Mouse (Mus musculus) spleen, adult 10 weeks (tissue): ENCODE results near the gene Ghitm. TPM values are rescaled to one million over a fixed set of nuclear protein-coding genes. Genes with fewer than 3 reads are reported as not detected.

Source experiments
- polyA plus RNA-seq: library from polyadenylated mRNA; stranded (reverse); fragments of 350-450 nt; fragmentation: Illumina TruSeq; extraction: RNeasy Lipid Tissue Mini Kit (QIAGEN cat#74804); gene quantifications from one replicate; pipeline ENCODE4 v1.2.3, GENCODE M21; 2015; ENCODE audit warnings: low replicate concordance; ENCODE audit not compliant: insufficient read depth

The Ghitm gene
- 284 TPM for polyA plus RNA-seq

DNA sequence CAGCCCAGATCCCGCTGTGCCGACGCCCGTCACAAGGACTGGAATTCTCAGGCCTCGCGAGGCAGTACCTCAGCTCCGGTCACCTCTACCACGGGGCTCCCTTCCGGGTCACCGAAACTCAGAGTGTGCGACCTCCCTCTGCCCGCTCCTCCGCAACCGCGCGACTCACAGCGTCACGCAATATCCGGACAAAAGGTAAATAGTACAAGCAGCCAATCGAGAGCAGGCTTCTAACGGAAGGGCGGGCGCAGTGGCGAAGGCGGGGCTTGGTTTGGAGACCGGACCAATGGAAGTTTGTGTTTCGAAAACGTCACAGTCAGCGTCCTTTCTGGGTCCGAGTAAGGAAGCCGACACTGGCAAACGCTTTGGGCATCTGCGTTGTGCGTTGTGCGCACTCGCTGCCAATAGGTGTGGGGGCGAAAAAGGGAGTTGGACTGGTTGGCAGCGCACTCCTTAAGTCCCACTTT, at the start of gene Ghitm:
Gene Ghitm, minus strand, starts transcription at position 146 of the 467 bp plus-strand sequence.

DNA sequence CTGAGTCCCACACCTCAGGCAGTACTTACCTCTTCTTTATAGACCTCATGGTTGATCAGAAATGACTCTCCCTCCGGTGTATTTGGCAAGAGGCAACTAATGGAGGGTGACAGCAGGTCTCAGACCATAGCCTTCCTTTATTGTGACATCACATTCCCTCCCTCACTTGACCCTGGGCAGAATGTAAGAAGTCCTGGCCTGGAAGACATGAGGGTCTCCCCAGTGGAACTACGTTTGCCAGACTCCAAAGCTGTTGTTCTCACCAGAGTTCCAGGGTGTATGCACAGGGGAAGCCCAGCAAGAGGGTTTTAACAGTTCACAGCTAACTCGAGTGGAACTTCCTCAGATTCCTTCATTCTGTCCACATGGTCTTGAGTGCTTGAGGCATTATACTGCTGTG, 21.1 kb downstream of the Ghitm start, which contains the start of gene 2610528A11Rik:
Gene 2610528A11Rik, minus strand, starts transcription at position 101 of the 400 bp plus-strand sequence.

GRCm38 (mm10) chr14:37097956-37098530, 37.0 kb downstream of the Ghitm start, which contains the start of gene Cdhr1:
Cdhr1 (minus strand) TSS chr14:37098347.

Other genes with a start within 250 kb of the Ghitm start
- 33.0 TPM for gene Ccser2, start 166.5 kb downstream of the Ghitm start, polyA plus RNA-seq
- gene Rgr, start 86.3 kb downstream of the Ghitm start, polyA plus RNA-seq: 0.91 TPM
- 0.11 TPM for gene Lrit1, start 80.4 kb downstream of the Ghitm start, polyA plus RNA-seq
- not detected for gene Lrit2, start 67.3 kb downstream of the Ghitm start, polyA plus RNA-seq
- 1.9 TPM for gene Cdhr1, start 36.9 kb downstream of the Ghitm start, polyA plus RNA-seq
- 7.3 TPM for gene 2610528A11Rik, start 21.2 kb downstream of the Ghitm start, polyA plus RNA-seq